Mouse (Mus musculus): ENCODE measurements at regions not wholly inside any gene's neighbourhood (a gene's known extent, or its start where the extent isn't known, plus 50 kb on each side); places are given as distances from the start of the nearest gene placed in this dataset.

DNA sequence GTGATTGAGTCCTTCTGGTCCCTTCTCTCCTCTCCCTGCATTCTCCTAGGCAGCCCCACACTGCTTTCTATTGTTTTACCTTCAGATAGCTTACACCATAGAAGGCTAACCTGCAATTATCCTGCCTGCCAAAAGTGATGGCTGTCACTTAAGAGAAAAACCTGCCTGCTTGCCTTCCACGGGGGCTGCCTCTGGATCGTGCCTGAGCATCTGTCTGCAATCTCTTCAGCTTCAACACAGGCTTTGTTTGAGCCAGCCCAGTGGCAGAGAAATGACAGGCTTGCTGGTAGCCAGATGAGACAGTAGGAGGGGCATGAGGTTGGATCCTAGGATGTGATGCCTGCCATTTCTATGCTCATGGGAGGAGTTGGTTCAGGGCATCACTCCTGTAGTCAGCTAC, 345.2 kb upstream of the Tshz3 start:
- no peak for ATAC-seq (replicated peaks in 1 of 2; ENCODE audit: insufficient read depth in 1 of 2, low FRiP score in 2 of 2, low TSS enrichment in 1 of 2, low read depth in 1 of 2, poor library complexity in 2 of 2, severe bottlenecking in 2 of 2)

GRCm38 (mm10) chr7:36350616-36351015, 347.3 kb upstream of the Tshz3 start:
- ATAC-seq (replicated peaks in 1 of 2; ENCODE audit: insufficient read depth in 1 of 2, low FRiP score in 2 of 2, low TSS enrichment in 1 of 2, low read depth in 1 of 2, poor library complexity in 2 of 2, severe bottlenecking in 2 of 2), result no peak

- no peak for ATAC-seq (replicated peaks in 1 of 2; ENCODE audit: insufficient read depth in 1 of 2, low FRiP score in 2 of 2, low TSS enrichment in 1 of 2, low read depth in 1 of 2, poor library complexity in 2 of 2, severe bottlenecking in 2 of 2)
Observed at GRCm38 (mm10) chr7:36348195-36348594, 349.7 kb upstream of the Tshz3 start.

DNA sequence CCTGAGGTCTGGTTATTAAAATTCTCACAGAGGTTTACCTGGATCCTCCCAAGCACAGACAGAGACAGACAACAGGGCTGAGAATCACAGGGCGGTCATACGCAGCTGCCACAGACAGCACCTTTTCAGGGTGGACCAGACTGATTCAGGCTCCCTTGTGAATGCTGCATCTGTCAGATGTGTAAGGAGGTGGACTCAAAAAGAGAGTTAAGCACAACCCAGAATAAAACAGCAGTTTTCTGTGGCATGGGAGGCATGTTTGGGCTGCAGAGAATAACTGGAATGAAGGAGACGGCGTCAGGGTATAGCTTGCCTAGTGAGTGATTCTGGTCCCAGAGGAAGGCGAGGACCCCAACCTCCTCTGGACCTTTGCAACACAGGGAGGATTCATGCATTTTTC, 363.1 kb upstream of the Tshz3 start:
- ATAC-seq (replicated peaks in 1 of 2; ENCODE audit: insufficient read depth in 1 of 2, low FRiP score in 2 of 2, low TSS enrichment in 1 of 2, low read depth in 1 of 2, poor library complexity in 2 of 2, severe bottlenecking in 2 of 2), result no peak

- no peak for ATAC-seq (replicated peaks in 1 of 2; ENCODE audit: insufficient read depth in 1 of 2, low FRiP score in 2 of 2, low TSS enrichment in 1 of 2, low read depth in 1 of 2, poor library complexity in 2 of 2, severe bottlenecking in 2 of 2)
Observed at GRCm38 (mm10) chr7:36334091-36334490, 363.8 kb upstream of the Tshz3 start.

GRCm38 (mm10) chr7:36332633-36333032, 365.3 kb upstream of the Tshz3 start:
- ATAC-seq (replicated peaks in 1 of 2; ENCODE audit: insufficient read depth in 1 of 2, low FRiP score in 2 of 2, low TSS enrichment in 1 of 2, low read depth in 1 of 2, poor library complexity in 2 of 2, severe bottlenecking in 2 of 2), result no peak

- ATAC-seq (replicated peaks in 1 of 2; ENCODE audit: insufficient read depth in 1 of 2, low FRiP score in 2 of 2, low TSS enrichment in 1 of 2, low read depth in 1 of 2, poor library complexity in 2 of 2, severe bottlenecking in 2 of 2), result no peak
Observed at GRCm38 (mm10) chr7:36328141-36328540, 369.8 kb upstream of the Tshz3 start.

DNA sequence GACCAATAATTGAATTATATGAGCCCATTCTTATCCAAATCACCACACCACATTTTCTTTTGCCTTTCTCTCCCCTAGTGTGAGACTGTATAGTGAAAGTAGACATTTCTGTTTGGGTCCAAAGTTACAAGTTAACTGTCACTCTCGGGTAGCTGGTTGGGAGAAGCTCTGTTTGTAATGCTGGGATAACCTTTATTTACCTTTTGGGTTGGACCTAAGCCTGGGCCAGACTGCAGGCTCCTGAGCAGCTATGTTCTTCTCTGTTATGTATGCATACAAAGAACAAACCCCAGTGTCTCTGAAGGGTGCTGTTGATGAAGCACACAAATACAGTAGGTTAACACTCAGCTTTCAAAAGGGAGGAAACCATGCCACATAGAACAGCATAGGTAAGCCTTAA, 373.9 kb upstream of the Tshz3 start:
- no peak for ATAC-seq (replicated peaks in 1 of 2; ENCODE audit: insufficient read depth in 1 of 2, low FRiP score in 2 of 2, low TSS enrichment in 1 of 2, low read depth in 1 of 2, poor library complexity in 2 of 2, severe bottlenecking in 2 of 2)

GRCm38 (mm10) chr7:36322181-36322580, 375.7 kb upstream of the Tshz3 start:
- ATAC-seq (replicated peaks in 1 of 2; ENCODE audit: insufficient read depth in 1 of 2, low FRiP score in 2 of 2, low TSS enrichment in 1 of 2, low read depth in 1 of 2, poor library complexity in 2 of 2, severe bottlenecking in 2 of 2), result no peak

- ATAC-seq (replicated peaks in 1 of 2; ENCODE audit: insufficient read depth in 1 of 2, low FRiP score in 2 of 2, low TSS enrichment in 1 of 2, low read depth in 1 of 2, poor library complexity in 2 of 2, severe bottlenecking in 2 of 2), result no peak
Observed at GRCm38 (mm10) chr7:36317466-36318212, 380.3 kb upstream of the Tshz3 start.

DNA sequence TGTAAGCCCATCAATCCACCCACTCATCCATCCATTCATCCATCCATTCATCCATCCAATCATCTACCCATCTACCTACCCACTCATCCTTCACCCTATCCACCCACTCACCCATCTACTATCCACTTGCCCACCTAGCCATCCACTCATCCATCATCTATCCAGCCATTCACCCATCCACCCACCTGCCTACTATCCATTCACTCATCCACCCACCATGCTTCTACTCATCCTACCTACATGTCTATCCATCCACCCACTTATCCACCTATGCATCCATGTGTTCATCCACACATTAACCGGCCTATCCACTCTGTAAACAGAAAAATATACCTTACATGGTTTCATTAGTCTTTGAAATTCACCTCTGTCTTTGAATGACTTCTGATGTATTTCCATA, 384.2 kb upstream of the Tshz3 start:
- no peak for ATAC-seq (replicated peaks in 1 of 2; ENCODE audit: insufficient read depth in 1 of 2, low FRiP score in 2 of 2, low TSS enrichment in 1 of 2, low read depth in 1 of 2, poor library complexity in 2 of 2, severe bottlenecking in 2 of 2)

DNA sequence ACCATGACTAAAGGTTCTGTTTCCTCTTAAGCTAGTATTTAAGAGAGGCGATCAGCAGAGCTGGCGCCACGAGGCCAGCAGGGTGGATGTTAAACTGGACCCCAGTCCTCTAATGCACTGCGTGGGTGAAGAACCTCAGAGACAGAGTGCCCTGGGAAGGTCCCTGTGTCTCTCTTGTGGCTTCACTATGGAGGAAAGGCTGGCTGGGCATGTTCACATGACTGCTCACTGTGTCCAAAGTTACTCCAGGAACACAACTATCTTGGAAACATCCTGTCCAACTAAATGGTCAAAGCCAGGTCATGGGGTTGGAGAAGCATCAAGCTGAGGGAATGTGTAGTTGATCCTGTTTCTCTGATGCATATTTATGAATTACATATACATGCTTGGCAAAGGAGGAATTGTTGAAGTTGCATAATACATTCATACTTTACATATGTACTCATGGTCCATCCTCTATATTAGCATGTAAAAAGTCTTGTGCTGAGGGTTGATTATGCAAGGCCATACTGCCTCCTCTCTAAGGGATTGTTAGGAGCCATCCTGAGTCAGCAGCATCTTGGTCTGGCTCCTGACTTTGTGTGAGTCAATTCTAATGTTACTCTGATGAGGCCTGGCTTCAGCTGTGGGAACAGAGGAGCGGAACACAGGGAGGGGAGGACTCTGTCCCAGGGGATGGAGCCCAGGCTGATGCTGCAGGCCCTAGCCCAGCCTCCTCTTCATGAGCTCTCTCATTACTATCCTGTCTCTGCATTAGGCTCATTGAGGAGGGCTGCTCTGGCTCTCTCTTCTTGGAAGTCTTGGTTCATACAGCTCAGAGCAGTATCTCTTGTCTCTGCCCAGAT, 387.9 kb upstream of the Tshz3 start:
- no peak for ATAC-seq (replicated peaks in 1 of 2; ENCODE audit: insufficient read depth in 1 of 2, low FRiP score in 2 of 2, low TSS enrichment in 1 of 2, low read depth in 1 of 2, poor library complexity in 2 of 2, severe bottlenecking in 2 of 2)

DNA sequence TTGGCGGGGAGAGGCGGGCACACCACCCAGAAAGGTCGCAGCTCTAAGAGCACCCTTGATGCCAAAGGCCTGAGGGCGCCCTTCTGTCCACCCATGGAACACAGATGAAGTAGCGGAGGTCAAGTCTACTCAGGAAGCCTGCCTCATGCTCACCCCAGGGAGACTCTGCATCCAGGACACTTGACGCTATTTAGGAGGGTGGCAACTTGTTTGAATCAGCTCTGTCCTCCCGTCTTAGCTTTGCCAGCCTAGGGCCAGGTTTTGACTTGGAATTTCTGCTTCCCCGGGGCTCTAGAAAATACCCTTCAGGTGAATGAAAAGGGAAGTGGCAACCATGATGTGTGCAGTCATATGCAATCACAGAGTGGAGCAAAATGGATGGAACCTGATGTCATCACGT, 389.2 kb upstream of the Tshz3 start:
- ATAC-seq (replicated peaks in 1 of 2; ENCODE audit: insufficient read depth in 1 of 2, low FRiP score in 2 of 2, low TSS enrichment in 1 of 2, low read depth in 1 of 2, poor library complexity in 2 of 2, severe bottlenecking in 2 of 2), result no peak

DNA sequence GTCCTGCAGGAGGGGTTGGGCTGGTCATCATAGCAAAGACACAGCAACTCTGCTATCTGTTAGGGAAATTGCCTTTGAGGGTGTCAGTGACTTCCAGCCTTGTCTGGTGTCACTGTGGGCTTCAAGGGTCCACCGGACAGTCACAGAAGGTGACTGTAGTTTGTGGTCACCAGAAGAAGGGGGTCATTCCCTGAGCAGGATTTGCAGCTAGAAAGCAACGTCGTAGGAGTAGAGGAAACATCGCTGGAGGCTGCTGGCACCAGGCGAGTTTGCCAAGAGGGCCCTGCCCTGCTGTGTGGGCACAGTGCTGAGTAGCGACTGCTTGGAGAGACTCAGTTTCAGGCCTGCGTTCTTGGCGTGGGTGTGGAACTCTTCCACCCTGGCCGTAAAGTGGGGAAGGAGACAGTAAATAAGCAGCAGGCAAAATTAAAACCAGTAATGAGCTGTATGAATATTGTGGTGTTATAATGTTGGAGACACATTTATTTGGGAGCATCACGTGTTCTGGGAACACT, 389.8 kb upstream of the Tshz3 start:
- ATAC-seq (replicated peaks in 1 of 2; ENCODE audit: insufficient read depth in 1 of 2, low FRiP score in 2 of 2, low TSS enrichment in 1 of 2, low read depth in 1 of 2, poor library complexity in 2 of 2, severe bottlenecking in 2 of 2), result no peak

DNA sequence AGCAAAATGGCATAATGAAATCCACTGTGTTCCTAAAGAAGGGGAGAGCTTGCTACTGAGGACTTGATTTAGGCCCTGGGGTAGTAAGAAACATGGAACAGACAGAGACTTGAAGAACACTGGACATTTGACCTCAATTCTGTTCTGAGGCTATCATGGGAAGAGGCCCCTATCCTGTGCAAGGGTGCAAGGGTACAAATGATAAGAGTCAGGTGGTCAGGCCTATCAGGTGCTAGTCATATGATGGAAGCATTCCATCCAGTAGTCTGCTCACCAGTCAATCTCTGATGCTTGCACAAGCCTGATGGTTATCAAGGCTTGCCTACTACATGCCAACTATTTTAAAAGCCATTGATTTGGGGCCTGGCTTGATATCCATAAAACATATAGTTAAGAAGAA, 420.6 kb upstream of the Tshz3 start:
- ATAC-seq (replicated peaks in 1 of 2; ENCODE audit: insufficient read depth in 1 of 2, low FRiP score in 2 of 2, low TSS enrichment in 1 of 2, low read depth in 1 of 2, poor library complexity in 2 of 2, severe bottlenecking in 2 of 2), result no peak

GRCm38 (mm10) chr7:36268966-36269365, 429.0 kb upstream of the Tshz3 start:
- ATAC-seq (replicated peaks in 1 of 2; ENCODE audit: insufficient read depth in 1 of 2, low FRiP score in 2 of 2, low TSS enrichment in 1 of 2, low read depth in 1 of 2, poor library complexity in 2 of 2, severe bottlenecking in 2 of 2), result no peak

DNA sequence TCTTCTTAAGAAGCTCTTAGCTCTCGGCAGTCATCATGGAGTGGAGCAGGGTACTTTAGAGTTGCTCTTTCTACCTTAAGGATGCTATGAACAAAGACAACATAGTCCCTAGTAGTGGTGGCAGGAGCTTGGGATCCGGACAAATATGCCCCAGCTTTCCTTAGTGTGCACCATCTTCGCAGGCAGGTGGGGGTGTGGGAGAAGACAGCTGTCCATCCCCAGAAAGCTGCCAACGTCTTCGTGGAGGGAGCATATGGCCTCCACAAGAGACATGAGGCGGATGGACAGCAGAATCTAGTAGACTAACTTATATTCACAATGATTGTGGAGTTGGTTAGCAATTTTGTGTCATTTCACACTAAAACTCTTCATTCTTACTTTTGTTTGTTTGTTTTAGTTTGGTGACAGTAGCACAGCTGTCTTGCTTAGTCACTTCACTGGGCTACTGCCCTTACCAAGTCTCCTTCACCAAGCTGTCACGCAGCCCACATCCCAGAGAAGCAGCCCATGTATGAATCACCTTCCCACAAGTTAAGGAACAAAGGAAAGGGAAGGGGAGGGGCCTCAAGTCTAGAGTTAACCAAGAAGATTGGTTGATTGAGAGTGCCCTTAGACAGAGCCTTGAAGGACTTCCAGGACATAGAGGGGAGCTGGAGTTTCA, 432.6 kb upstream of the Tshz3 start:
- no peak for ATAC-seq (replicated peaks in 1 of 2; ENCODE audit: insufficient read depth in 1 of 2, low FRiP score in 2 of 2, low TSS enrichment in 1 of 2, low read depth in 1 of 2, poor library complexity in 2 of 2, severe bottlenecking in 2 of 2)

- no peak for ATAC-seq (replicated peaks in 1 of 2; ENCODE audit: insufficient read depth in 1 of 2, low FRiP score in 2 of 2, low TSS enrichment in 1 of 2, low read depth in 1 of 2, poor library complexity in 2 of 2, severe bottlenecking in 2 of 2)
Observed at GRCm38 (mm10) chr7:36262124-36262710, 435.7 kb upstream of the Tshz3 start.

Data from hematopoietic stem cell, adult 5-6 weeks (primary cell).